ENCODE assay signal across 32 mouse cellular contexts in the genomic region with DNA sequence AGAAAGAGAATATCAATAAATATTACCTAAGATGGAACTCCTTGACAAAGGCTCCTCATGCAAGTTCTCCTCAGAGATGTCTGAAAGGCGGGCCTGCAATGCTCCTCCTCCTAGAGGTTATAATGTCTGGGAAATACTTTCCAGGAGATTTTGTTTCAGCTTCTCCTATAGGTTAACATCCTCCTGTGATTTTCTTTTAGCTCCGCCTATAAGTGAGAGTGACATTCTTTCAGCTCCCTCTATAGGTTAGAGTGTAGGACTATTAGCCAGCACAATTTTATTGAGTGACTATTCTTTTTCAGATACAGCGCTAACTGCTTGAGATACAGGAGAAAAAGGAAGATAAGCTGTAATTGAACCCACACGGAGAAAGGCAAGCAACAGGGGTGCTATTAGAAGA. TPM values are rescaled to one million over a fixed set of nuclear protein-coding genes. Genes with fewer than 3 reads are reported as not detected.
DNase-seq lines count a peak whose midpoint lies in the region; ATAC-seq and TF ChIP-seq lines count a peak whose summit lies in the region.
"Had no signal": no experiment of that assay in that cellular context is flagged by ENCODE, and none has a peak within 500 bp of the region (broad histone marks: within the 10 kb centered on the region; RNA-seq: fewer than 3 reads in every experiment).

Gene Plac1, minus strand, starts transcription at position 101 of the 400 bp plus-strand sequence.

- no peak for TF ChIP-seq CTCF in stomach, postnatal 0 days (IDR thresholded peaks at IDR 0.05; ENCODE audit: low read depth)

- no peak within 1 kb of the TSS for H3K4me2 ChIP-seq in stomach, embryonic 14.5 days (replicated peaks; ENCODE audit: low read depth, low read length)
- H3K4me2 ChIP-seq in stomach, postnatal 0 days (replicated peaks; ENCODE audit: low read depth) = no peak within 1 kb of the TSS
- H3K4me2 ChIP-seq in limb, embryonic 15.5 days = no peak within 1 kb of the TSS
- no peak within 1 kb of the TSS for H3K4me2 ChIP-seq in intestine, embryonic 15.5 days (replicated peaks)
- H3K4me2 ChIP-seq: embryonic facial prominence, embryonic 15.5 days; forebrain, embryonic 12.5 days; liver, embryonic 11.5 days had no signal

- no peak for ATAC-seq in stomach, embryonic 14.5 days (ENCODE audit: insufficient number of reproducible peaks, insufficient read depth, low FRiP score, low read depth)
- ATAC-seq in stomach, postnatal 0 days (ENCODE audit: low FRiP score, low TSS enrichment) = no peak
- no peak for ATAC-seq in limb, embryonic 15.5 days (ENCODE audit: insufficient number of reproducible peaks, low FRiP score, low TSS enrichment, low read depth)
- ATAC-seq in intestine, embryonic 15.5 days = no peak
- ATAC-seq: CD4-positive, CD25-positive, alpha-beta regulatory T cell, adult 4 months; hindbrain, embryonic 16.5 days; midbrain, embryonic 16.5 days had no signal

- no peak for DNase-seq in heart, embryonic 10.5 days (ENCODE audit: low spot score)
- DNase-seq in heart, adult 18-20 months = no peak
- DNase-seq in stomach, postnatal 0 days (ENCODE audit: low spot score) = no peak
- peak; percentile 16 for DNase-seq in R1 (ENCODE audit: low read depth, low spot score)
- no peak for DNase-seq in spleen, postnatal 10 days (ENCODE audit: low spot score in 2 of 2)
- DNase-seq: adrenal gland, postnatal 25 days; cerebellum, adult 11-12 months; cerebellum, adult 9-11 months; gastrocnemius, postnatal 10 days; heart, postnatal 14 days; kidney, adult 2 months; kidney, postnatal 36 days; lung, postnatal 14 days; right cerebral cortex, adult 18-20 months; spleen, adult 18-20 months; thymus, postnatal 25 days had no signal

- no peaks in the 10 kb centered on the region for H3K9me3 ChIP-seq in heart, embryonic 10.5 days
- no peaks in the 10 kb centered on the region for H3K9me3 ChIP-seq in stomach, embryonic 14.5 days (ENCODE audit: control insufficient read depth, low read depth, low read length)
- H3K9me3 ChIP-seq in stomach, postnatal 0 days (ENCODE audit: control insufficient read depth, low read length) = no peaks in the 10 kb centered on the region
- no peaks in the 10 kb centered on the region for H3K9me3 ChIP-seq in limb, embryonic 15.5 days
- no peaks in the 10 kb centered on the region for H3K9me3 ChIP-seq in intestine, embryonic 15.5 days
- H3K9me3 ChIP-seq: embryonic facial prominence, embryonic 15.5 days; forebrain, embryonic 12.5 days; midbrain, embryonic 10.5 days had no signal

- H3K4me1 ChIP-seq in heart, embryonic 10.5 days = no peaks in the 10 kb centered on the region
- no peaks in the 10 kb centered on the region for H3K4me1 ChIP-seq in stomach, embryonic 14.5 days (ENCODE audit: control insufficient read depth, insufficient read depth, low read length)
- no peaks in the 10 kb centered on the region for H3K4me1 ChIP-seq in stomach, postnatal 0 days (replicated peaks; ENCODE audit: control insufficient read depth, insufficient read depth)
- H3K4me1 ChIP-seq in limb, embryonic 15.5 days = no peaks in the 10 kb centered on the region
- H3K4me1 ChIP-seq in intestine, embryonic 15.5 days (replicated peaks) = no peaks in the 10 kb centered on the region
- H3K4me1 ChIP-seq: embryonic facial prominence, embryonic 15.5 days; forebrain, embryonic 12.5 days had no signal

- WGBS in heart, embryonic 10.5 days = 61% methylated on average over 4 of the region's 4 CpGs
- WGBS in stomach, embryonic 14.5 days = 74% methylated on average over 4 of the region's 4 CpGs
- 81% methylated on average over 4 of the region's 4 CpGs for WGBS in stomach, postnatal 0 days
- 72% methylated on average over 4 of the region's 4 CpGs for WGBS in limb, embryonic 15.5 days
- 67% methylated on average over 4 of the region's 4 CpGs for WGBS in intestine, embryonic 15.5 days

- no peaks in the 10 kb centered on the region for H3K27me3 ChIP-seq in heart, embryonic 10.5 days (ENCODE audit: insufficient read depth, poor library complexity, severe bottlenecking)
- no peaks in the 10 kb centered on the region for H3K27me3 ChIP-seq in stomach, embryonic 14.5 days (ENCODE audit: control insufficient read depth, insufficient read depth, low read length)
- H3K27me3 ChIP-seq in stomach, postnatal 0 days (ENCODE audit: control insufficient read depth, insufficient read depth, low read length) = no peaks in the 10 kb centered on the region
- no peaks in the 10 kb centered on the region for H3K27me3 ChIP-seq in limb, embryonic 15.5 days
- no peaks in the 10 kb centered on the region for H3K27me3 ChIP-seq in intestine, embryonic 15.5 days (replicated peaks)
- H3K27me3 ChIP-seq: embryonic facial prominence, embryonic 15.5 days; forebrain, embryonic 12.5 days had no signal

- H3K27ac ChIP-seq in heart, embryonic 10.5 days = no peak within 1 kb of the TSS
- H3K27ac ChIP-seq in stomach, embryonic 14.5 days (ENCODE audit: low read length) = no peak within 1 kb of the TSS
- H3K27ac ChIP-seq in stomach, postnatal 0 days (replicated peaks) = no peak within 1 kb of the TSS
- no peak within 1 kb of the TSS for H3K27ac ChIP-seq in limb, embryonic 15.5 days
- H3K27ac ChIP-seq in intestine, embryonic 15.5 days = no peak within 1 kb of the TSS
- H3K27ac ChIP-seq: embryonic facial prominence, embryonic 15.5 days; forebrain, embryonic 12.5 days; layer of hippocampus, adult 2 months; midbrain, embryonic 10.5 days had no signal

- no peak within 1 kb of the TSS for H3K9ac ChIP-seq in stomach, embryonic 14.5 days (replicated peaks; ENCODE audit: low read depth, low read length)
- H3K9ac ChIP-seq in stomach, postnatal 0 days (ENCODE audit: low read length) = no peak within 1 kb of the TSS
- H3K9ac ChIP-seq in limb, embryonic 15.5 days = no peak within 1 kb of the TSS
- H3K9ac ChIP-seq in intestine, embryonic 15.5 days = no peak within 1 kb of the TSS
- H3K9ac ChIP-seq: embryonic facial prominence, embryonic 15.5 days; forebrain, embryonic 12.5 days had no signal

- no peaks in the 10 kb centered on the region for H3K36me3 ChIP-seq in heart, embryonic 10.5 days
- H3K36me3 ChIP-seq in stomach, embryonic 14.5 days (ENCODE audit: control insufficient read depth, insufficient read depth, low read length) = no peaks in the 10 kb centered on the region
- H3K36me3 ChIP-seq in stomach, postnatal 0 days (ENCODE audit: control insufficient read depth, insufficient read depth, low read length) = no peaks in the 10 kb centered on the region
- no peaks in the 10 kb centered on the region for H3K36me3 ChIP-seq in limb, embryonic 15.5 days
- no peaks in the 10 kb centered on the region for H3K36me3 ChIP-seq in intestine, embryonic 15.5 days
- H3K36me3 ChIP-seq: embryonic facial prominence, embryonic 15.5 days; forebrain, embryonic 12.5 days; midbrain, embryonic 10.5 days had no signal

- TF ChIP-seq EP300 in stomach, postnatal 0 days (optimal IDR thresholded peaks at IDR 0.05) = no peak

- H3K4me3 ChIP-seq in heart, embryonic 10.5 days = no peak within 1 kb of the TSS
- no peak within 1 kb of the TSS for H3K4me3 ChIP-seq in stomach, embryonic 14.5 days (ENCODE audit: low read depth, low read length)
- H3K4me3 ChIP-seq in stomach, postnatal 0 days (ENCODE audit: low read depth, low read length) = no peak within 1 kb of the TSS
- no peak within 1 kb of the TSS for H3K4me3 ChIP-seq in limb, embryonic 15.5 days
- H3K4me3 ChIP-seq in intestine, embryonic 15.5 days (replicated peaks) = no peak within 1 kb of the TSS
- H3K4me3 ChIP-seq: embryonic facial prominence, embryonic 15.5 days; forebrain, embryonic 12.5 days; layer of hippocampus, adult 2 months; midbrain, embryonic 10.5 days had no signal

RNA-seq across cellular contexts. Expression of gene Plac1, which starts in this region (rescaled TPM):
- 13.3 and 15.1 TPM in 2 replicates for polyA plus RNA-seq in heart, embryonic 10.5 days (2016; fragmentation: Nextera tagmentation; extraction: Ambion mirVana)
- not detected for total RNA-seq in heart, adult 18-20 months (2021)
- 13.7 and 15.3 TPM in 2 replicates for polyA plus RNA-seq in stomach, embryonic 14.5 days (2014; fragmentation: Nextera tagmentation; extraction: Ambion mirVana)
- 1.2 and 1.6 TPM in 2 replicates for polyA plus RNA-seq in stomach, postnatal 0 days (2015; fragmentation: Nextera tagmentation; extraction: Ambion mirVana)
- 11.2 and 11.4 TPM in 2 replicates for polyA plus RNA-seq in limb, embryonic 15.5 days (2015; fragmentation: Nextera tagmentation; extraction: Ambion mirVana)
- polyA plus RNA-seq in intestine, embryonic 15.5 days (2015; fragmentation: Nextera tagmentation; extraction: Ambion mirVana) = 4.0 and 4.6 TPM in 2 replicates
- total RNA-seq: adrenal gland, adult 18-20 months; adrenal gland, postnatal 25 days; heart, postnatal 14 days; layer of hippocampus, adult 2 months; layer of hippocampus, postnatal 14 days; left cerebral cortex, adult 8-10 months; left cerebral cortex, postnatal 36 days; neutrophil, adult 5-6 weeks had no signal
- polyA plus RNA-seq: CD4-positive, CD25-positive, alpha-beta regulatory T cell, adult 4 months; hindbrain, embryonic 16.5 days; kidney, adult 2 months; midbrain, embryonic 16.5 days had no signal
